Mouse (Mus musculus) megakaryocyte, adult 5-6 weeks (primary cell): ENCODE measurements around the gene Fbxw9. TPM values are rescaled to one million over a fixed set of nuclear protein-coding genes. Genes with fewer than 3 reads are reported as not detected.

Source experiments
- ATAC-seq: 2 replicates; pipeline ENCODE4 v1.8.0; 2016; ENCODE audit warnings: mild to moderate bottlenecking, inconsistent platforms; ENCODE audit not compliant: poor library complexity, severe bottlenecking
- total RNA-seq, 2 experiments: library from RNA; stranded (forward) in 1 of 2; stranded (reverse) in 1 of 2; fragments of 153-499, 151-499 nt in 1 of 2; fragments of 221-1000, 200-1000 nt in 1 of 2; gene quantifications; 2 replicates each; pipeline versions ENCODE4 v1.2.3 to v1.2.4; 2015 to 2017

The Fbxw9 gene
- total RNA-seq, 2 experiments from 2014 or later: 2.1 to 3.0 TPM

- peak; percentile 17 for ATAC-seq
Observed at GRCm38 (mm10) chr8:85082169-85082568, 22.3 kb downstream of the Fbxw9 start.

DNA sequence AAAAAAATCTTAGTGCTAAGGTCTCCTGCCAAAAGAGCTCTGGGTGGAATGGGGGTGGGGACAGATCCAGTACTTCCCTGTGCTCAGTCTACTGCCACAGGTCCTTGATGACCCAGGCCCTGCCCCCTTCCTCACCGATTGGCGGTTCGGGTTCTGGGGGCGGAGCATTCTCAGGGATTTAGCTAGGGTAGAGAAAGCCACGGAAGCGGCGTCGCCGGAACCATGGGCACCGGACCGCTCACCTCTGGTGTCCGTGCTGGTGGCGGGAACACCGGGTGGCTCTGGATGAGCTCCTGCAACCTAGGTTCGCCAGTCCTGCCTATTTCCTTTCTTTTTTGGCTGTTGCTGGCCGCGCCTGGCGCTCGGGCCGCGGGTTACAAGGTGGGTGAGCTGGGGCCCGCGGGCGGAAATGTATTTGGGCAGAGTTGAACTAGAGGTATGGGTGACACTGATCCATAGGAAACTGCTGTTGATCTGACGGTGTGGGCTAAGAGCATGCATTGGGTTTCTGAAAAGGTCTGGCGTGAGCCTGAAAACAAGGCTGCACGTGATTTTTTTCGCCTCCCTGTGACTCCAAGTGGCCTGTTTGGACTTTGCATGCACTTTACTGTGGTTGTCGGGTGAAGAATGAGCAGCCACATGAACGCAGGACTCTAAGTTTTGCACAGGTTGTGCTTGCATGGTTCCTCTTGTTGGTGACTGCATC lies 23.4 kb downstream of the Fbxw9 start, which contains the start of gene Man2b1:
Gene Man2b1, plus strand, starts transcription at position 163 of the 706 bp plus-strand sequence.
- ATAC-seq: peak; percentile 70

DNA sequence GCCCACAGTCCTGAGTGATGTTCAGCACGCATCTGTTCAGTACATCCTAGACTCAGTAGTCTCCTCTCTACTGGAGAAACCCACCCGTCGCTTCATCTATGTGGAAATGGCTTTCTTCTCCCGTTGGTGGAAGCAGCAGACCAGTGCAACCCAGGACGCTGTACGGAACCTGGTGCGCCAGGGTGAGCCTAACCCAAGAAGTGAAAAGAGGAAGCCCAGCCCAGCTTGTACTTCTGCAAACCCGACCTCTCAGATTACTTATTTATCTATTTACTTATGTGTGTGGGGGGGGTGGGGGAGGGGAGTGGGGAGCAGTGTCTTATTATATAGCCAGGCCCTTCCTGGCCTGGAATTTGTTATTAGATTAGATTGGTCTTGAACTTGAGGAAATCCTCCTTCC lies 24.8 kb downstream of the Fbxw9 start:
- peak; percentile 36 for ATAC-seq

- ATAC-seq: no peak
Observed at GRCm38 (mm10) chr8:85086238-85086637, 26.4 kb downstream of the Fbxw9 start.

DNA sequence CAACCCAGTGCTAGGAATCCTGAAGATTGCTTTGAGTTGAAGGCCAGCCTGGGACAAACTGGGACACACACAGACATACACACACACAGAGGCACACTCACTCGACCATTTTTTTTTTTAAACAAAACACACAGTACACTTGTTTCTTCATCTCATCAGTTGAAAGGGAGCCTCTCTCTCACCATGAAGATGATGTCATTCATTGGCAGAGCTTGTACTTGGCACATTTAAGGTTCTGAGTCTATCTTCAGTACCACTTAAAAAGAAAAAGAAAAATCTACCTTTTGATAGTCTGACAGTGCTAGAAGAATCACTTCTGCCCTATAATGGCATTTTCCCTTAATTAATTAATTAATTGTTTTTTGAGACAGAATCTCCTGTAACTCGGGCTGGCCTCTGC lies 28.9 kb downstream of the Fbxw9 start:
- no peak for ATAC-seq

DNA sequence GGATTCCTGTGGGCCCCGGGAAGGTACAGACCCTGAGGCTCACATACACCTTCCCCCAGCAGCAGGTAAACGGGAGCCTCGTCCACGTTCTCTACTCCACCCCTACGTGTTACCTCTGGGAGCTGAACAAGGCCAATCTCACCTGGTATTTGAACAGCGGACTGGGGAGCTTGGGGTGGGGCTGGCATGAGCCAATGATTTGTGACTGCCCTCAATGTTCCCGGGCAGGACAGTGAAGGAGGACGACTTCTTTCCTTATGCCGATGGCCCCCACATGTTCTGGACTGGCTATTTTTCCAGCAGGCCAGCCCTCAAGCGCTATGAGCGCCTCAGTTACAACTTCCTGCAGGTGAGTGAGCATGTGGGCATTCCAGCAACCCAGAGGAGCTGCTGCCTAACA lies 31.0 kb downstream of the Fbxw9 start:
- ATAC-seq: no peak

DNA sequence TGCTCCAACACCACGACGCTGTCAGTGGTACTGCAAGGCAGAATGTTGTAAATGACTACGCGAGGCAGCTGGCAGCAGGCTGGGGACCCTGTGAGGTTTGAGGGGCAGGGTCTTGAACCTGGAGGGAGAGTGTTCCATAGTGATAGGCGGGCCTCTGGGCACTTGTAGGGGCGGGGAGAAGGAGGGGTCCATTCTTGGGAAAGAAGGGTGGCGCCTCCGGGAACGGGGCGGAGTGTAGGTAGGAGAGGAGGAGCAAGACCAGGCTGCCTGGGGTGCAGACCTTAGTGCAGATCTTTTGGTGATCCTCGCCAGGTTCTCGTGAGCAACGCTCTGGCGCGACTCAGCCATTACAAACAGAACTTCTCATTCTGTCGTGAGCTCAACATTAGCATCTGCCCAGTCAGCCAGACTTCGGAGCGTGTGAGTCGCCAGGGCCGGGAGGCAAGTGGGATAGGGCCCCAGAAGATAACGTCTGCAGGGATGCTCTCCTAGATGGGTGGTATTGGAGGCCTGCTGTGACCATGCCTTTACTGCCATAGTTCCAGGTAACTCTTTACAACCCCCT lies 31.8 kb downstream of the Fbxw9 start:
- no peak for ATAC-seq

GRCm38 (mm10) chr8:85095051-85095450 lies 35.2 kb downstream of the Fbxw9 start:
- no peak for ATAC-seq

GRCm38 (mm10) chr8:85095566-85095965 lies 35.7 kb downstream of the Fbxw9 start:
- ATAC-seq: no peak

DNA sequence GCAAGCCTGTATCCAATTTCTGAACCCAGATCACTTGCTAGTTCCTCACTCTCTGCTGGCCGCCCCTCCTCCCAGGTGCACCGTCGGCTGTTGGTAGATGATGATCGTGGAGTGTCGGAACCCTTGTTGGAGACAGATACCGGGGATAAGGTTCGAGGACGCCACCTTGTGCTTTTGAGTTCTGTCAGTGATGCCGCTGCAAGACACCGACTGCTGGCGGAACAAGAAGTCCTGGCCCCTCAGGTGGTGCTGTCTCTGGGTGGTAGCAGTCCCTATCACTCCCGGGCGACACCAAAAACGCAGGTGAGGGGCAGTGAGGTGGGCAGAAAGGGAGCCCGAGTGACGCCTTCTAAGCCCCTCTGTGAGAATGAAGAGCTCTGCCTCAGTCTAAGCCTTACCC lies 36.3 kb downstream of the Fbxw9 start:
- no peak for ATAC-seq

DNA sequence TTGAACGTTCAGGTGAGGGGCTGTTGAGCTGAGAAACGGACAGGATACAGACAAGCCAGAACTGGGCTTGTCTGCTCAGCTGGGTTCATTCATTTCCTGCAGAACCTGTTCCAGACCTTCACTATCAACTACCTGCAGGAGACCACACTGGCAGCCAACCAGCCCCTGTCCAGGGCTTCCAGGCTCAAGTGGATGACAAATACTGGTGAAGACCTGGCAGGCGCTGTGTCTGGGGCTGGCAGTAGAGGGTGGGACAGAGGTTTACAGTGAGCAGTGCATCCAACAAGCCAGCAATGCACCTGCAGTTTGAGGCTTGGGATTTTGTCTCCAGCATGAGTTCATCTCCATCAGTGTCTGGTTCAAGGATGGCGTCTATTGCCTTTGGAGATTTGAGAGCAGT lies 37.0 kb downstream of the Fbxw9 start:
- ATAC-seq: no peak

GRCm38 (mm10) chr8:85100076-85100665 lies 40.3 kb downstream of the Fbxw9 start:
- ATAC-seq: no peak

DNA sequence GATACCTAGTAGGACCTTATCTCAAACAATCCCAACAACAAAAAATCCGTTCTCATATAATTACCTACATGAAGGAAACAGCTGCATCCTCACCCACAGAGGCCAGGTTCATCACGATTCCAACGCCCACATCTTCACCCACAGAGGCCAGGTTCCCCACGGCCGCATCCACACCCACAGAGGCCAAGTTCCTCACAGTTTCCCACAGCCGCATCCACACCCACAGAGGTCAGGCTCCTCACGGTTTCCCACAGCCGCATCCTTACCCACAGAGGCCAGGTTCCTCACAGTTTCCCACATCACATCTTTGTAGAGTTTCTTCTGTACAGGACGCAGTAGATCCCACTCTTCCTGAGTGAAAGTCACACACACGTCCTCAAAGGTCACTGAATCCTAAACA lies 53.4 kb downstream of the Fbxw9 start:
- no peak for ATAC-seq

DNA sequence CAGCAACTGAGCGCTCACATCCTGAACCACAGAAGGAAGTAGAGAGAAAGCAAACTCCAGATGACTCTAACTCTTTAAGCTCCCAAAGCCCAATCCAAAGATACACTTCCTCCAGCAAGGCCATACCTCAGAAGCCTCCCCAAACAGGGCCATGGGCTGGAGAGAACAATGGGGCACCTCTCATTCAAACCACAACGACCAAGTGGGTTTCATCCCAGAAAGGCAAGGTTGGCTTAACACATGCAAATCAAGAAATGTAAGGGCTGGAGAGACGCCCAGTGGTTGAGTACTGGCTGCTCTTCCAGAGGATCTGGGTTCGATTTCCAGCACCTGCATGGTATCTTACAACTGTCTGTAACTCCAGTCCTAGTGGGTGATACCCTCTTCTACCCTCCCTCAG lies 55.6 kb downstream of the Fbxw9 start:
- no peak for ATAC-seq

Other genes with a start within 250 kb of the Fbxw9 start
- gene Dand5, start 237.2 kb upstream of the Fbxw9 start, total RNA-seq (2015): 1.4 and 2.6 TPM in 2 replicates
- gene Dand5, start 237.2 kb upstream of the Fbxw9 start, total RNA-seq (2017): 0.28 and 4.4 TPM in 2 replicates
- 6.3 and 6.6 TPM in 2 replicates for gene Gadd45gip1, start 228.5 kb upstream of the Fbxw9 start, total RNA-seq (2015)
- gene Gadd45gip1, start 228.5 kb upstream of the Fbxw9 start, total RNA-seq (2017): 13.9 and 20.5 TPM in 2 replicates
- 35.6 and 36.9 TPM in 2 replicates for gene Rad23a, start 219.4 kb upstream of the Fbxw9 start, total RNA-seq (2015)
- 27.6 and 29.5 TPM in 2 replicates for gene Rad23a, start 219.4 kb upstream of the Fbxw9 start, total RNA-seq (2017)
- gene Calr, start 213.1 kb upstream of the Fbxw9 start, total RNA-seq (2015): 163 and 187 TPM in 2 replicates
- gene Calr, start 213.1 kb upstream of the Fbxw9 start, total RNA-seq (2017): 821 and 830 TPM in 2 replicates
- 11.6 and 17.3 TPM in 2 replicates for gene Farsa, start 203.1 kb upstream of the Fbxw9 start, total RNA-seq (2015)
- gene Farsa, start 203.1 kb upstream of the Fbxw9 start, total RNA-seq (2017): 49.7 and 53.4 TPM in 2 replicates
- 67.7 and 97.1 TPM in 2 replicates for gene Syce2, start 187.9 kb upstream of the Fbxw9 start, total RNA-seq (2015)
- 46.2 and 47.5 TPM in 2 replicates for gene Syce2, start 187.9 kb upstream of the Fbxw9 start, total RNA-seq (2017)
- gene Gcdh, start 166.1 kb upstream of the Fbxw9 start, total RNA-seq (2015): 7.4 and 8.8 TPM in 2 replicates
- gene Gcdh, start 166.1 kb upstream of the Fbxw9 start, total RNA-seq (2017): 9.7 and 11.9 TPM in 2 replicates
- 2.0 and 5.2 TPM in 2 replicates for gene Klf1, start 158.1 kb upstream of the Fbxw9 start, total RNA-seq (2015)
- 1.8 and 8.7 TPM in 2 replicates for gene Klf1, start 158.1 kb upstream of the Fbxw9 start, total RNA-seq (2017)
- gene Dnase2a, start 151.5 kb upstream of the Fbxw9 start, total RNA-seq (2015): 15.2 and 30.1 TPM in 2 replicates
- 27.4 and 39.0 TPM in 2 replicates for gene Dnase2a, start 151.5 kb upstream of the Fbxw9 start, total RNA-seq (2017)
- gene Mast1, start 122.7 kb upstream of the Fbxw9 start, total RNA-seq (2015): 0.02 TPM in 1 of 2 replicates, not detected in the other
- 0.07 and 0.08 TPM in 2 replicates for gene Mast1, start 122.7 kb upstream of the Fbxw9 start, total RNA-seq (2017)
- gene Rtbdn, start 113.1 kb upstream of the Fbxw9 start, total RNA-seq (2015): not detected in 2 replicates
- gene Rtbdn, start 113.1 kb upstream of the Fbxw9 start, total RNA-seq (2017): not detected in 2 replicates
- 3.2 TPM in 1 of 2 replicates, not detected in the other for gene Gm49661, start 90.6 kb upstream of the Fbxw9 start, total RNA-seq (2015)
- not detected in 2 replicates for gene Gm49661, start 90.6 kb upstream of the Fbxw9 start, total RNA-seq (2017)
- 180 and 184 TPM in 2 replicates for gene Prdx2, start 90.5 kb upstream of the Fbxw9 start, total RNA-seq (2015)
- gene Prdx2, start 90.5 kb upstream of the Fbxw9 start, total RNA-seq (2017): 230 and 256 TPM in 2 replicates
- 56.8 and 75.8 TPM in 2 replicates for gene Rnaseh2a, start 90.3 kb upstream of the Fbxw9 start, total RNA-seq (2015)
- 41.1 and 49.0 TPM in 2 replicates for gene Rnaseh2a, start 90.3 kb upstream of the Fbxw9 start, total RNA-seq (2017)
- gene Junb, start 81.3 kb upstream of the Fbxw9 start, total RNA-seq (2015): 45.5 and 60.4 TPM in 2 replicates
- gene Junb, start 81.3 kb upstream of the Fbxw9 start, total RNA-seq (2017): 110 and 125 TPM in 2 replicates
- gene Hook2, start 69.5 kb upstream of the Fbxw9 start, total RNA-seq (2015): 0.82 and 1.1 TPM in 2 replicates
- gene Hook2, start 69.5 kb upstream of the Fbxw9 start, total RNA-seq (2017): 3.1 and 6.6 TPM in 2 replicates
- gene Best2, start 45.5 kb upstream of the Fbxw9 start, total RNA-seq (2015): 0.07 TPM in 1 of 2 replicates, not detected in the other
- gene Best2, start 45.5 kb upstream of the Fbxw9 start, total RNA-seq (2017): not detected in 2 replicates
- gene Asna1, start 34.8 kb upstream of the Fbxw9 start, total RNA-seq (2015): 52.5 and 64.0 TPM in 2 replicates
- 61.2 and 65.5 TPM in 2 replicates for gene Asna1, start 34.8 kb upstream of the Fbxw9 start, total RNA-seq (2017)
- gene Trir, start 33.2 kb upstream of the Fbxw9 start, total RNA-seq (2015): 138 and 141 TPM in 2 replicates
- gene Trir, start 33.2 kb upstream of the Fbxw9 start, total RNA-seq (2017): 411 and 422 TPM in 2 replicates
- 13.2 and 18.8 TPM in 2 replicates for gene Tnpo2, start 23.1 kb upstream of the Fbxw9 start, total RNA-seq (2015)
- gene Tnpo2, start 23.1 kb upstream of the Fbxw9 start, total RNA-seq (2017): 13.1 and 17.7 TPM in 2 replicates
- gene Gm5741, start 7.9 kb downstream of the Fbxw9 start, total RNA-seq (2015): not detected in 2 replicates
- not detected in 2 replicates for gene Gm5741, start 7.9 kb downstream of the Fbxw9 start, total RNA-seq (2017)
- gene Dhps, start 11.7 kb downstream of the Fbxw9 start, total RNA-seq (2015): 50.9 and 55.1 TPM in 2 replicates
- gene Dhps, start 11.7 kb downstream of the Fbxw9 start, total RNA-seq (2017): 26.9 and 30.2 TPM in 2 replicates
- gene Wdr83os, start 20.7 kb downstream of the Fbxw9 start, total RNA-seq (2015): 116 and 119 TPM in 2 replicates
- gene Wdr83os, start 20.7 kb downstream of the Fbxw9 start, total RNA-seq (2017): 27.8 and 39.4 TPM in 2 replicates
- gene Wdr83, start 21.3 kb downstream of the Fbxw9 start, total RNA-seq (2015): 17.0 and 20.5 TPM in 2 replicates
- gene Wdr83, start 21.3 kb downstream of the Fbxw9 start, total RNA-seq (2017): 9.9 and 12.5 TPM in 2 replicates
- gene Man2b1, start 23.2 kb downstream of the Fbxw9 start, total RNA-seq (2015): 204 TPM in 2 replicates
- gene Man2b1, start 23.2 kb downstream of the Fbxw9 start, total RNA-seq (2017): 159 and 161 TPM in 2 replicates
- gene Zfp791, start 63.0 kb downstream of the Fbxw9 start, total RNA-seq (2015): not detected in 2 replicates
- not detected in 2 replicates for gene Zfp791, start 63.0 kb downstream of the Fbxw9 start, total RNA-seq (2017)
- gene Cks1brt, start 91.9 kb downstream of the Fbxw9 start, total RNA-seq (2015): not detected in 2 replicates
- gene Cks1brt, start 91.9 kb downstream of the Fbxw9 start, total RNA-seq (2017): not detected in 2 replicates
- gene Olfr371, start 165.9 kb downstream of the Fbxw9 start, total RNA-seq (2015): not detected in 2 replicates
- not detected in 2 replicates for gene Olfr371, start 165.9 kb downstream of the Fbxw9 start, total RNA-seq (2017)
- 62.3 and 68.5 TPM in 2 replicates for gene Orc6, start 239.6 kb downstream of the Fbxw9 start, total RNA-seq (2015)
- 59.6 and 62.7 TPM in 2 replicates for gene Orc6, start 239.6 kb downstream of the Fbxw9 start, total RNA-seq (2017)
- gene Vps35, start 239.7 kb downstream of the Fbxw9 start, total RNA-seq (2015): 167 and 184 TPM in 2 replicates
- gene Vps35, start 239.7 kb downstream of the Fbxw9 start, total RNA-seq (2017): 162 and 164 TPM in 2 replicates